Mouse (Mus musculus) lung, postnatal 0 days (tissue): Measurements from ENCODE around the gene Plpp6. TPM values are rescaled to one million over a fixed set of nuclear protein-coding genes. Genes with fewer than 3 reads are reported as not detected.

Source experiments
- ATAC-seq: fragments of 200-750 bp; cut with Nextera tagmentation; 2 replicates; pipeline ENCODE4 v1.8.0; 2017; ENCODE audit warnings: moderate library complexity
- DNase-seq: peaks from one replicate; pipeline ENCODE4 v3.0.0-alpha.2; 2016; ENCODE audit warnings: low spot score
- H3K27ac ChIP-seq: fragments of 300-500 bp; sonication (generic); 2 replicates; pipeline ENCODE4 v1.5.1; 2014; ENCODE audit warnings: antibody characterized with exemption, mild to moderate bottlenecking, low read length, mixed read lengths
- H3K27me3 ChIP-seq: fragments of 300-500 bp; sonication (generic); replicated peaks from 2 replicates; pipeline ENCODE4 v1.6.1; 2014; ENCODE audit warnings: low read length, mixed read lengths; ENCODE audit not compliant: insufficient read depth
- H3K36me3 ChIP-seq: fragments of 300-500 bp; sonication (generic); 2 replicates; pipeline ENCODE4 v1.6.1; 2014; ENCODE audit warnings: low read length, mixed read lengths; ENCODE audit not compliant: insufficient read depth
- H3K4me1 ChIP-seq: fragments of 300-500 bp; sonication (generic); 2 replicates; pipeline ENCODE4 v1.6.1; 2014; ENCODE audit warnings: antibody characterized with exemption, low read depth, low read length, mixed read lengths; ENCODE audit not compliant: insufficient read depth
- H3K4me2 ChIP-seq: fragments of 300-500 bp; sonication (generic); replicated peaks from 2 replicates; pipeline ENCODE4 v1.6.1; 2014; ENCODE audit warnings: low read depth, mild to moderate bottlenecking, low read length, moderate library complexity, mixed read lengths
- H3K4me3 ChIP-seq: fragments of 300-500 bp; sonication (generic); 2 replicates; pipeline ENCODE4 v1.5.1; 2014; ENCODE audit warnings: low read depth, low read length
- H3K9ac ChIP-seq: fragments of 300-500 bp; sonication (generic); replicated peaks from 2 replicates; pipeline ENCODE4 v1.6.1; 2014; ENCODE audit warnings: low read depth, mild to moderate bottlenecking
- H3K9me3 ChIP-seq: fragments of 300-500 bp; sonication (generic); 2 replicates; pipeline ENCODE4 v1.6.1; 2016; ENCODE audit warnings: low read length, mixed read lengths
- CTCF ChIP-seq: IDR thresholded peaks from 2 replicates; pipeline ENCODE4 v1.5.1; 2016; ENCODE audit warnings: antibody characterized with exemption, mild to moderate bottlenecking
- EP300 ChIP-seq: IDR thresholded peaks from 2 replicates; pipeline ENCODE4 v1.6.1; 2016; ENCODE audit warnings: antibody characterized with exemption, mild to moderate bottlenecking, control low read depth
- WGBS: fragments of 180-500 bp; shearing (Covaris S2); extraction: QIAGEN DNeasy Blood & Tissue Kit; methylation state at CpG from one replicate; pipeline ENCODE4 v1.1.7; 2014; 5-methylcytosine and 5-hydroxymethylcytosine counted together
- polyA plus RNA-seq: library from polyadenylated mRNA; unstranded; fragments of >200 nt; fragmentation: Nextera tagmentation; extraction: Ambion mirVana; gene quantifications from 2 replicates; pipeline ENCODE4 v1.2.1, GENCODE M21; 2015

The Plpp6 gene
- polyA plus RNA-seq, result 9.8 and 9.9 TPM in 2 replicates

GRCm38 (mm10) chr19:28963842-28964551 is at the start of gene Plpp6:
Gene Plpp6 (plus strand): TSS chr19:28963953.
- peak within 1 kb of the TSS; percentile 82 for H3K9ac ChIP-seq
- no peaks in the 10 kb centered on the region for H3K27me3 ChIP-seq
- peaks cover 13% of the 10 kb centered on the region; the same call in 1 of the 2 replicates for H3K4me1 ChIP-seq
- DNase-seq (peak; percentile 93), ATAC-seq (peak; percentile 93)
- 2% methylated on average over 62 of the region's 73 CpGs for WGBS
- TF ChIP-seq EP300, result no peak
- TF ChIP-seq CTCF, result peak; percentile 76
- peak within 1 kb of the TSS; percentile 90 for H3K4me2 ChIP-seq
- no peaks in the 10 kb centered on the region for H3K36me3 ChIP-seq
- H3K27ac ChIP-seq, result peak within 1 kb of the TSS; percentile 85
- peak within 1 kb of the TSS; percentile 95 for H3K4me3 ChIP-seq
- no peaks in the 10 kb centered on the region for H3K9me3 ChIP-seq

GRCm38 (mm10) chr19:28914598-28914997 is 49.2 kb upstream of the Plpp6 start:
- no peak for TF ChIP-seq CTCF
- no peak for TF ChIP-seq EP300
- 65% methylated on average over 6 of the region's 6 CpGs for WGBS
- Histone ChIP-seq H3K4me3 (no peak overlapping the region), H3K27ac (no peak overlapping the region), H3K9ac (no peak overlapping the region), H3K36me3 (no peaks in the 10 kb centered on the region), H3K9me3 (no peaks in the 10 kb centered on the region), H3K27me3 (no peaks in the 10 kb centered on the region), H3K4me2 (no peak overlapping the region), H3K4me1 (no peaks in the 10 kb centered on the region; the same call in 1 of the 2 replicates)
- ATAC-seq (no peak), DNase-seq (no peak)

GRCm38 (mm10) chr19:28915602-28916250 is 48.0 kb upstream of the Plpp6 start:
- 77% methylated on average over 2 of the region's 2 CpGs for WGBS
- H3K27me3 ChIP-seq, result no peaks in the 10 kb centered on the region
- TF ChIP-seq EP300 (no peak), CTCF (no peak)
- H3K4me1 ChIP-seq, result no peaks in the 10 kb centered on the region; the same call in 1 of the 2 replicates
- H3K9me3 ChIP-seq, result no peaks in the 10 kb centered on the region
- H3K36me3 ChIP-seq, result no peaks in the 10 kb centered on the region
- no peak overlapping the region for H3K27ac ChIP-seq
- no peak overlapping the region for H3K9ac ChIP-seq
- DNase-seq, result no peak
- H3K4me3 ChIP-seq, result no peak overlapping the region
- H3K4me2 ChIP-seq, result no peak overlapping the region
- no peak for ATAC-seq

- Histone ChIP-seq H3K27ac (no peak overlapping the region), H3K4me3 (no peak overlapping the region), H3K9me3 (no peaks in the 10 kb centered on the region), H3K27me3 (no peaks in the 10 kb centered on the region), H3K9ac (no peak overlapping the region), H3K36me3 (no peaks in the 10 kb centered on the region), H3K4me1 (no peaks in the 10 kb centered on the region; the same call in 1 of the 2 replicates), H3K4me2 (no peak overlapping the region)
- ATAC-seq, result peak; percentile 38; the same call in 1 of the 2 replicates
- WGBS, result 19% methylated on average over 4 of the region's 4 CpGs
- no peak for TF ChIP-seq CTCF
- TF ChIP-seq EP300, result peak; percentile 44
- DNase-seq, result peak; percentile 57
These were observed 47.3 kb upstream of the Plpp6 start for GRCm38 (mm10) chr19:28916492-28916891.

GRCm38 (mm10) chr19:28917839-28918238 is 45.9 kb upstream of the Plpp6 start:
- H3K27me3 ChIP-seq, result no peaks in the 10 kb centered on the region
- H3K27ac ChIP-seq, result no peak overlapping the region
- ATAC-seq (no peak), DNase-seq (no peak)
- WGBS, result 79% methylated on average over 5 of the region's 5 CpGs
- H3K9me3 ChIP-seq, result no peaks in the 10 kb centered on the region
- TF ChIP-seq EP300, result no peak
- no peak for TF ChIP-seq CTCF
- no peak overlapping the region for H3K4me2 ChIP-seq
- H3K4me1 ChIP-seq, result no peaks in the 10 kb centered on the region
- H3K4me3 ChIP-seq, result no peak overlapping the region
- H3K36me3 ChIP-seq, result no peaks in the 10 kb centered on the region
- H3K9ac ChIP-seq, result no peak overlapping the region

- Histone ChIP-seq H3K27me3 (no peaks in the 10 kb centered on the region), H3K27ac (no peak overlapping the region), H3K9me3 (no peaks in the 10 kb centered on the region), H3K4me3 (no peak overlapping the region), H3K36me3 (no peaks in the 10 kb centered on the region), H3K4me2 (no peak overlapping the region), H3K9ac (no peak overlapping the region), H3K4me1 (no peaks in the 10 kb centered on the region)
- 89% methylated on average over 5 of the region's 5 CpGs for WGBS
- no peak for TF ChIP-seq CTCF
- TF ChIP-seq EP300, result no peak
- DNase-seq, result no peak
- no peak for ATAC-seq
These were observed 37.4 kb upstream of the Plpp6 start for GRCm38 (mm10) chr19:28926366-28926765.
